Mouse (Mus musculus): ENCODE measurements around the gene Grid1. TPM values are rescaled to one million over a fixed set of nuclear protein-coding genes. Genes with fewer than 3 reads are reported as not detected.

Grid1 gene
- 0.36 and 0.72 TPM in 2 replicates for polyA plus RNA-seq (2014; fragmentation: Nextera tagmentation; extraction: Ambion mirVana)

- H3K4me2 ChIP-seq (ENCODE audit: low read depth, low read length, severe bottlenecking): peak within 1 kb of the TSS; percentile 94
- no peaks in the 10 kb centered on the region for H3K36me3 ChIP-seq (ENCODE audit: control insufficient read depth, insufficient read depth, low read length)
- H3K9ac ChIP-seq (ENCODE audit: low read length): peak within 1 kb of the TSS; percentile 63
- peaks cover 61% of the 10 kb centered on the region for H3K27me3 ChIP-seq (ENCODE audit: control insufficient read depth, insufficient read depth, low read length)
- peak; percentile 76 for ATAC-seq (replicated peaks; ENCODE audit: low FRiP score)
- H3K4me1 ChIP-seq (replicated peaks; ENCODE audit: control insufficient read depth, insufficient read depth, low read length): peaks cover 17% of the 10 kb centered on the region; the same call in 1 of the 2 replicates
- H3K9me3 ChIP-seq (ENCODE audit: control insufficient read depth, low read length): no peaks in the 10 kb centered on the region
- H3K27ac ChIP-seq (ENCODE audit: low read depth, low read length): no peak within 1 kb of the TSS
- H3K4me3 ChIP-seq (ENCODE audit: low read depth, low read length): peak within 1 kb of the TSS; percentile 63
- DNase-seq (ENCODE audit: low spot score): peak; percentile 81
- WGBS: under 1% methylated on average over 60 of the region's 96 CpGs
Observed at GRCm38 (mm10) chr14:34819919-34820652, at the start of gene Grid1. Grid1 (plus strand) TSS chr14:34820108.

GRCm38 (mm10) chr14:34770467-34770866 is 49.4 kb upstream of the Grid1 start:
- Histone ChIP-seq H3K9ac (ENCODE audit: low read length) (no peak overlapping the region), H3K9me3 (ENCODE audit: control insufficient read depth, low read length) (no peaks in the 10 kb centered on the region), H3K27ac (ENCODE audit: low read depth, low read length) (no peak overlapping the region), H3K4me1 (replicated peaks; ENCODE audit: control insufficient read depth, insufficient read depth, low read length) (peaks cover 2% of the 10 kb centered on the region; the same call in 1 of the 2 replicates), H3K4me2 (ENCODE audit: low read depth, low read length, severe bottlenecking) (no peak overlapping the region), H3K4me3 (ENCODE audit: low read depth, low read length) (no peak overlapping the region), H3K36me3 (ENCODE audit: control insufficient read depth, insufficient read depth, low read length) (no peaks in the 10 kb centered on the region), H3K27me3 (ENCODE audit: control insufficient read depth, insufficient read depth, low read length) (no peaks in the 10 kb centered on the region)
- ATAC-seq (replicated peaks; ENCODE audit: low FRiP score): no peak
- DNase-seq (ENCODE audit: low spot score): no peak
- WGBS: 84% methylated on average over 6 of the region's 6 CpGs

GRCm38 (mm10) chr14:34771601-34772000 is 48.3 kb upstream of the Grid1 start:
- DNase-seq (ENCODE audit: low spot score) (no peak), ATAC-seq (replicated peaks; ENCODE audit: low FRiP score) (no peak)
- Histone ChIP-seq H3K9ac (ENCODE audit: low read length) (no peak overlapping the region), H3K9me3 (ENCODE audit: control insufficient read depth, low read length) (no peaks in the 10 kb centered on the region), H3K27me3 (ENCODE audit: control insufficient read depth, insufficient read depth, low read length) (no peaks in the 10 kb centered on the region), H3K36me3 (ENCODE audit: control insufficient read depth, insufficient read depth, low read length) (no peaks in the 10 kb centered on the region), H3K4me1 (replicated peaks; ENCODE audit: control insufficient read depth, insufficient read depth, low read length) (peaks cover 2% of the 10 kb centered on the region; the same call in 1 of the 2 replicates), H3K27ac (ENCODE audit: low read depth, low read length) (no peak overlapping the region), H3K4me3 (ENCODE audit: low read depth, low read length) (no peak overlapping the region), H3K4me2 (ENCODE audit: low read depth, low read length, severe bottlenecking) (no peak overlapping the region)
- 26% methylated on average over 9 of the region's 9 CpGs for WGBS

GRCm38 (mm10) chr14:34772132-34772531 is 47.8 kb upstream of the Grid1 start:
- H3K27ac ChIP-seq (ENCODE audit: low read depth, low read length): no peak overlapping the region
- no peaks in the 10 kb centered on the region for H3K9me3 ChIP-seq (ENCODE audit: control insufficient read depth, low read length)
- DNase-seq (ENCODE audit: low spot score) (no peak), ATAC-seq (replicated peaks; ENCODE audit: low FRiP score) (no peak)
- peaks cover 2% of the 10 kb centered on the region; the same call in 1 of the 2 replicates for H3K4me1 ChIP-seq (replicated peaks; ENCODE audit: control insufficient read depth, insufficient read depth, low read length)
- no peak overlapping the region for H3K9ac ChIP-seq (ENCODE audit: low read length)
- H3K36me3 ChIP-seq (ENCODE audit: control insufficient read depth, insufficient read depth, low read length): no peaks in the 10 kb centered on the region
- 57% methylated on average over 7 of the region's 7 CpGs for WGBS
- no peaks in the 10 kb centered on the region for H3K27me3 ChIP-seq (ENCODE audit: control insufficient read depth, insufficient read depth, low read length)
- no peak overlapping the region for H3K4me3 ChIP-seq (ENCODE audit: low read depth, low read length)
- H3K4me2 ChIP-seq (ENCODE audit: low read depth, low read length, severe bottlenecking): no peak overlapping the region

- no peak overlapping the region for H3K4me3 ChIP-seq (ENCODE audit: low read depth, low read length)
- WGBS: 81% methylated on average over 3 of the region's 3 CpGs
- H3K36me3 ChIP-seq (ENCODE audit: control insufficient read depth, insufficient read depth, low read length): no peaks in the 10 kb centered on the region
- no peak overlapping the region for H3K27ac ChIP-seq (ENCODE audit: low read depth, low read length)
- DNase-seq (ENCODE audit: low spot score) (no peak), ATAC-seq (replicated peaks; ENCODE audit: low FRiP score) (no peak)
- no peaks in the 10 kb centered on the region for H3K9me3 ChIP-seq (ENCODE audit: control insufficient read depth, low read length)
- peaks cover 2% of the 10 kb centered on the region; the same call in 1 of the 2 replicates for H3K27me3 ChIP-seq (ENCODE audit: control insufficient read depth, insufficient read depth, low read length)
- no peak overlapping the region for H3K4me2 ChIP-seq (ENCODE audit: low read depth, low read length, severe bottlenecking)
- H3K9ac ChIP-seq (ENCODE audit: low read length): no peak overlapping the region
- peaks cover 2% of the 10 kb centered on the region; the same call in 1 of the 2 replicates for H3K4me1 ChIP-seq (replicated peaks; ENCODE audit: control insufficient read depth, insufficient read depth, low read length)
Observed at GRCm38 (mm10) chr14:34773681-34774080, 46.2 kb upstream of the Grid1 start.

GRCm38 (mm10) chr14:34774231-34774630 is 45.7 kb upstream of the Grid1 start:
- Histone ChIP-seq H3K4me2 (ENCODE audit: low read depth, low read length, severe bottlenecking) (no peak overlapping the region), H3K27me3 (ENCODE audit: control insufficient read depth, insufficient read depth, low read length) (peaks cover 2% of the 10 kb centered on the region; the same call in 1 of the 2 replicates), H3K4me3 (ENCODE audit: low read depth, low read length) (no peak overlapping the region), H3K36me3 (ENCODE audit: control insufficient read depth, insufficient read depth, low read length) (no peaks in the 10 kb centered on the region), H3K27ac (ENCODE audit: low read depth, low read length) (no peak overlapping the region), H3K9me3 (ENCODE audit: control insufficient read depth, low read length) (no peaks in the 10 kb centered on the region), H3K9ac (ENCODE audit: low read length) (no peak overlapping the region), H3K4me1 (replicated peaks; ENCODE audit: control insufficient read depth, insufficient read depth, low read length) (peaks cover 2% of the 10 kb centered on the region; the same call in 1 of the 2 replicates)
- no peak for ATAC-seq (replicated peaks; ENCODE audit: low FRiP score)
- DNase-seq (ENCODE audit: low spot score): no peak
- 88% methylated on average over 6 of the region's 6 CpGs for WGBS

- Histone ChIP-seq H3K4me3 (ENCODE audit: low read depth, low read length) (no peak overlapping the region), H3K9ac (ENCODE audit: low read length) (no peak overlapping the region), H3K27ac (ENCODE audit: low read depth, low read length) (no peak overlapping the region), H3K4me1 (replicated peaks; ENCODE audit: control insufficient read depth, insufficient read depth, low read length) (no peaks in the 10 kb centered on the region), H3K9me3 (ENCODE audit: control insufficient read depth, low read length) (no peaks in the 10 kb centered on the region), H3K4me2 (ENCODE audit: low read depth, low read length, severe bottlenecking) (no peak overlapping the region), H3K27me3 (ENCODE audit: control insufficient read depth, insufficient read depth, low read length) (peaks cover 2% of the 10 kb centered on the region; the same call in 1 of the 2 replicates), H3K36me3 (ENCODE audit: control insufficient read depth, insufficient read depth, low read length) (no peaks in the 10 kb centered on the region)
- DNase-seq (ENCODE audit: low spot score) (no peak), ATAC-seq (replicated peaks; ENCODE audit: low FRiP score) (no peak)
- WGBS: 92% methylated on average over 12 of the region's 12 CpGs
Observed at GRCm38 (mm10) chr14:34776719-34777385, 43.1 kb upstream of the Grid1 start.

- ATAC-seq (replicated peaks; ENCODE audit: low FRiP score) (peak; percentile 52; the same call in 1 of the 2 replicates), DNase-seq (ENCODE audit: low spot score) (peak; percentile 76)
- Histone ChIP-seq H3K9ac (ENCODE audit: low read length) (no peak overlapping the region), H3K4me1 (replicated peaks; ENCODE audit: control insufficient read depth, insufficient read depth, low read length) (no peaks in the 10 kb centered on the region), H3K4me2 (ENCODE audit: low read depth, low read length, severe bottlenecking) (no peak overlapping the region), H3K36me3 (ENCODE audit: control insufficient read depth, insufficient read depth, low read length) (no peaks in the 10 kb centered on the region), H3K27ac (ENCODE audit: low read depth, low read length) (no peak overlapping the region), H3K4me3 (ENCODE audit: low read depth, low read length) (no peak overlapping the region), H3K9me3 (ENCODE audit: control insufficient read depth, low read length) (no peaks in the 10 kb centered on the region), H3K27me3 (ENCODE audit: control insufficient read depth, insufficient read depth, low read length) (peaks cover 2% of the 10 kb centered on the region; the same call in 1 of the 2 replicates)
- WGBS: 18% methylated on average over 10 of the region's 10 CpGs
Observed at GRCm38 (mm10) chr14:34777810-34778209, 42.1 kb upstream of the Grid1 start.
